Mouse (Mus musculus): ENCODE measurements around the gene Hmbs. TPM values are rescaled to one million over a fixed set of nuclear protein-coding genes. Genes with fewer than 3 reads are reported as not detected.
A peak's percentile ranks its signal among the peaks of the same experiment; 100 is the strongest.

Hmbs gene
- total and polyA plus RNA-seq, 3 experiments, result 65.1 to 74.0 (median 73.7) TPM

GRCm38 (mm10) chr9:44306532-44306931 is 37.5 kb downstream of the Hmbs start:
- no peak overlapping the region for H3K9ac ChIP-seq (ENCODE audit: insufficient read depth, low read depth)
- peaks cover 3 to 37% of the 10 kb centered on the region in 2 experiments; a peak in 3 of 4 replicates for H3K4me1 ChIP-seq (ENCODE audit: control insufficient read depth in 1 of 2, insufficient read depth in 2 of 2)
- H3K27me3 ChIP-seq (replicated peaks), result no peaks in the 10 kb centered on the region
- no peak overlapping the region for H3K4me2 ChIP-seq (ENCODE audit: insufficient read depth, low read depth, poor library complexity, severe bottlenecking)
- TF ChIP-seq TCF12 (IDR thresholded peaks at IDR 0.05; ENCODE audit: low read depth, low read length) (no peak), MAZ (IDR thresholded peaks at IDR 0.05; ENCODE audit: low read depth, low read length) (no peak), BHLHE40 (IDR thresholded peaks at IDR 0.05; ENCODE audit: low read depth, low read length) (no peak), SMC3 (IDR thresholded peaks at IDR 0.05; ENCODE audit: low read depth, low read length) (no peak), UBTF (IDR thresholded peaks at IDR 0.05; ENCODE audit: low read depth, low read length) (no peak), NRF1 (IDR thresholded peaks at IDR 0.05; ENCODE audit: low read depth, low read length) (0 out of 2 replicates have a peak, but pooled peaks have one; percentile 14), KAT2A (IDR thresholded peaks at IDR 0.05; ENCODE audit: insufficient replicate concordance, low read length) (no peak), CHD2 (IDR thresholded peaks at IDR 0.05; ENCODE audit: low read length) (no peak)
- H3K4me3 ChIP-seq (replicated peaks in 1 of 3; ENCODE audit: low read depth in 2 of 3, low read length in 2 of 3, poor library complexity in 1 of 3), result no peak overlapping the region
- peaks cover 8 to 35% of the 10 kb centered on the region in 2 experiments for H3K36me3 ChIP-seq (replicated peaks in 1 of 2; ENCODE audit: control insufficient read depth in 1 of 2, insufficient read depth in 1 of 2, low read length in 1 of 2)
- no peak for DNase-seq (ENCODE audit: extremely low read depth)
- H3K9me3 ChIP-seq (replicated peaks; ENCODE audit: low read length), result no peaks in the 10 kb centered on the region
- dilution Hi-C loops (cut with MboI; ENCODE audit: extremely low pct_ligation_motif_present, extremely low pct_unique_long_range_greater_than_20kb, low sequenced_read_pairs), result no loop called here
- in situ Hi-C loops (cut with MboI; ENCODE audit: low pct_ligation_motif_present, low pct_unique_long_range_greater_than_20kb, low sequenced_read_pairs), result no loop called here
- peaks cover 25% of the 10 kb centered on the region for H3K79me2 ChIP-seq (replicated peaks; ENCODE audit: control insufficient read depth, extremely low read depth, insufficient read depth, poor library complexity, severe bottlenecking)
- no peak overlapping the region for H3K27ac ChIP-seq (ENCODE audit: insufficient read depth, low read depth)

- H3K27ac ChIP-seq (ENCODE audit: insufficient read depth, low read depth), result no peak within 1 kb of the TSS
- dilution Hi-C loops (cut with MboI; ENCODE audit: extremely low pct_ligation_motif_present, extremely low pct_unique_long_range_greater_than_20kb, low sequenced_read_pairs), result no loop called here
- peak within 1 kb of the TSS; percentile 74 for H3K9ac ChIP-seq (ENCODE audit: insufficient read depth, low read depth)
- H3K4me1 ChIP-seq (ENCODE audit: control insufficient read depth in 1 of 2, insufficient read depth in 2 of 2), result peaks cover 3 to 32% of the 10 kb centered on the region in 2 experiments; a peak in 3 of 4 replicates
- no peaks in the 10 kb centered on the region for H3K9me3 ChIP-seq (replicated peaks; ENCODE audit: low read length)
- H3K36me3 ChIP-seq (replicated peaks in 1 of 2; ENCODE audit: control insufficient read depth in 1 of 2, insufficient read depth in 1 of 2, low read length in 1 of 2), result peaks cover 13 to 34% of the 10 kb centered on the region in 2 experiments
- DNase-seq (ENCODE audit: extremely low read depth), result peak; percentile 99
- no peaks in the 10 kb centered on the region for H3K27me3 ChIP-seq (replicated peaks)
- in situ Hi-C loops (cut with MboI; ENCODE audit: low pct_ligation_motif_present, low pct_unique_long_range_greater_than_20kb, low sequenced_read_pairs), result no loop called here
- H3K4me2 ChIP-seq (ENCODE audit: insufficient read depth, low read depth, poor library complexity, severe bottlenecking), result peak within 1 kb of the TSS; percentile 96
- H3K4me3 ChIP-seq (replicated peaks in 1 of 3; ENCODE audit: low read depth in 2 of 3, low read length in 2 of 3, poor library complexity in 1 of 3), result peak within 1 kb of the TSS; percentile 73 to 95 (median 81)
- H3K79me2 ChIP-seq (replicated peaks; ENCODE audit: control insufficient read depth, extremely low read depth, insufficient read depth, poor library complexity, severe bottlenecking), result peaks cover 25% of the 10 kb centered on the region
- no peak for TF ChIP-seq POLR2AphosphoS2 (IDR thresholded peaks at IDR 0.05; ENCODE audit: low read depth, low read length)
- peak; percentile 81; the same call in 1 of the 2 replicates for TF ChIP-seq KAT2A (IDR thresholded peaks at IDR 0.05; ENCODE audit: insufficient replicate concordance, low read length)
- peak; percentile 59 for TF ChIP-seq ETS1 (conservative IDR thresholded peaks at IDR 0.05; ENCODE audit: low read depth, low read length)
- peak; percentile 97 for TF ChIP-seq SIN3A (IDR thresholded peaks at IDR 0.05; ENCODE audit: low read length)
- no peak for TF ChIP-seq USF1 (IDR thresholded peaks at IDR 0.05; ENCODE audit: low read depth, low read length)
- TF ChIP-seq MAFK (IDR thresholded peaks at IDR 0.05; ENCODE audit: insufficient replicate concordance, low read length), result no peak
- TF ChIP-seq ZKSCAN1 (IDR thresholded peaks at IDR 0.05; ENCODE audit: borderline replicate concordance, low read depth, low read length), result peak; percentile 39; the same call in 1 of the 2 replicates
- peak; percentile 85 for TF ChIP-seq HCFC1 (IDR thresholded peaks at IDR 0.05; ENCODE audit: low read depth, low read length)
- no peak for TF ChIP-seq ZC3H11A (IDR thresholded peaks at IDR 0.05; ENCODE audit: low read depth, low read length)
- TF ChIP-seq IRF4 (IDR thresholded peaks at IDR 0.05; ENCODE audit: low read depth, low read length), result peak; percentile 41; the same call in 1 of the 2 replicates
- peak; percentile 81 for TF ChIP-seq ZMIZ1 (IDR thresholded peaks at IDR 0.05; ENCODE audit: low read depth, low read length)
- TF ChIP-seq USF2 (conservative IDR thresholded peaks at IDR 0.05; ENCODE audit: low read depth, low read length), result no peak
- no peak for TF ChIP-seq RCOR1 (conservative IDR thresholded peaks at IDR 0.05; ENCODE audit: low read depth, low read length)
- TF ChIP-seq MAX (IDR thresholded peaks at IDR 0.05; ENCODE audit: low read length), result peak; percentile 87
- no peak for TF ChIP-seq GABPA (IDR thresholded peaks at IDR 0.05; ENCODE audit: insufficient replicate concordance, low read depth, low read length)
- peak; percentile 61 for TF ChIP-seq CHD2 (IDR thresholded peaks at IDR 0.05; ENCODE audit: low read length)
- TF ChIP-seq MAZ (IDR thresholded peaks at IDR 0.05; ENCODE audit: low read depth, low read length), result no peak
- no peak for TF ChIP-seq PAX5 (IDR thresholded peaks at IDR 0.05; ENCODE audit: low read length)
- peak; percentile 50 for TF ChIP-seq TBP (conservative IDR thresholded peaks at IDR 0.05; ENCODE audit: low read depth, low read length)
- TF ChIP-seq NRF1 (IDR thresholded peaks at IDR 0.05; ENCODE audit: low read depth, low read length), result peak; percentile 99
- TF ChIP-seq JUND (conservative IDR thresholded peaks at IDR 0.05; ENCODE audit: low read depth, low read length), result no peak
- no peak for TF ChIP-seq UBTF (IDR thresholded peaks at IDR 0.05; ENCODE audit: low read depth, low read length)
- TF ChIP-seq MXI1 (IDR thresholded peaks at IDR 0.05; ENCODE audit: low read depth, low read length), result peak; percentile 86
- TF ChIP-seq CTCF (conservative IDR thresholded peaks at IDR 0.05 in 1 of 2, IDR thresholded peaks at IDR 0.05 in 1 of 2; ENCODE audit: low read depth in 2 of 2, low read length in 2 of 2), result no peak
- TF ChIP-seq NELFE (IDR thresholded peaks at IDR 0.05; ENCODE audit: low read depth, low read length), result peak; percentile 89
- no peak for TF ChIP-seq CHD1 (IDR thresholded peaks at IDR 0.05; ENCODE audit: low read depth, low read length)
- TF ChIP-seq EP300 (IDR thresholded peaks at IDR 0.05; ENCODE audit: low read length), result no peak
- peak; percentile 77 for TF ChIP-seq BHLHE40 (IDR thresholded peaks at IDR 0.05; ENCODE audit: low read depth, low read length)
- peak; percentile 45; the same call in 1 of the 2 replicates for TF ChIP-seq TCF12 (IDR thresholded peaks at IDR 0.05; ENCODE audit: low read depth, low read length)
- TF ChIP-seq ZNF384 (IDR thresholded peaks at IDR 0.05; ENCODE audit: low read depth, low read length), result no peak
These were observed 38.5 kb downstream of the Hmbs start, which contains the start of gene Hinfp for GRCm38 (mm10) chr9:44305466-44306079. Gene Hinfp, minus strand, starts transcription at chr9:44305671.

All from CH12.LX (cell line).